Mouse (Mus musculus) CH12.LX (cell line): ENCODE results near the gene Nebl.

Source experiments
- CHD2 ChIP-seq: IDR thresholded peaks from 2 replicates; pipeline ENCODE4 v1.6.1; 2011; ENCODE audit warnings: low read length, improper control_type of control experiment
- CTCF ChIP-seq, 2 experiments: IDR thresholded peaks in 1 of 2; conservative IDR thresholded peaks in 1 of 2; 2 replicates each; pipeline ENCODE4 v1.5.1; 2011 to 2012; ENCODE audit warnings: low read depth in 2 of 2, low read length in 2 of 2, improper control_type of control experiment in 1 of 2, inconsistent platforms in 1 of 2, mild to moderate bottlenecking in 1 of 2, moderate library complexity in 1 of 2
- EP300 ChIP-seq: IDR thresholded peaks from 2 replicates; pipeline ENCODE4 v1.6.1; 2011; ENCODE audit warnings: low read length, improper control_type of control experiment
- MYC ChIP-seq: IDR thresholded peaks from 2 replicates; pipeline ENCODE4 v1.6.1; 2011; ENCODE audit warnings: low read depth, mild to moderate bottlenecking, improper control_type of control experiment, low read length
- NELFE ChIP-seq: IDR thresholded peaks from 2 replicates; pipeline ENCODE4 v1.6.1; 2011; ENCODE audit warnings: low read depth, low read length, improper control_type of control experiment
- POLR2A ChIP-seq: IDR thresholded peaks from 2 replicates; pipeline ENCODE4 v1.6.1; 2011; ENCODE audit warnings: low read depth, mild to moderate bottlenecking, improper control_type of control experiment, low read length
- TCF12 ChIP-seq: IDR thresholded peaks from 2 replicates; pipeline ENCODE4 v1.6.1; 2014; ENCODE audit warnings: low read depth, mild to moderate bottlenecking, inconsistent platforms, low read length, improper control_type of control experiment
- USF1 ChIP-seq: IDR thresholded peaks from 2 replicates; pipeline ENCODE4 v1.6.1; 2014; ENCODE audit warnings: low read depth, mild to moderate bottlenecking, inconsistent platforms, low read length, improper control_type of control experiment
- ZC3H11A ChIP-seq: IDR thresholded peaks from 2 replicates; pipeline ENCODE4 v1.6.1; 2012; ENCODE audit warnings: low read depth, mild to moderate bottlenecking, inconsistent platforms, low read length, improper control_type of control experiment

GRCm38 (mm10) chr2:17731831-17732200, 552 bp upstream of the Nebl start:
- TF ChIP-seq TCF12 = no peak
- no peak for TF ChIP-seq CTCF (conservative IDR thresholded peaks at IDR 0.05 in 1 of 2, IDR thresholded peaks at IDR 0.05 in 1 of 2; ENCODE audit: low read depth in 2 of 2, low read length in 2 of 2)
- no peak for TF ChIP-seq POLR2A
- TF ChIP-seq NELFE = no peak
- no peak for TF ChIP-seq EP300
- no peak for TF ChIP-seq MYC
- no peak for TF ChIP-seq USF1
- TF ChIP-seq CHD2 = no peak
- no peak for TF ChIP-seq ZC3H11A
